In genomic region chr13:44419472-44420226, GRCm38 (mm10) we compare ENCODE assay signal across 8 mouse cellular contexts.
DNase-seq lines count a peak whose midpoint lies in the region; ATAC-seq and TF ChIP-seq lines count a peak whose summit lies in the region.

No protein-coding gene starts in this region.

- peak overlapping the region; percentile 31; the same call in 1 of the 2 replicates for H3K4me3 ChIP-seq in hindbrain, embryonic 10.5 days
- no peak overlapping the region for H3K4me3 ChIP-seq in hindbrain, postnatal 0 days (ENCODE audit: low read length)
- H3K4me3 ChIP-seq in lung, postnatal 0 days (ENCODE audit: low read depth, low read length) = 0 out of 2 replicates have a peak overlapping the region, but pooled peaks have one; percentile 5

- H3K4me2 ChIP-seq in hindbrain, postnatal 0 days (ENCODE audit: low read depth, low read length) = no peak overlapping the region
- peak overlapping the region; percentile 33 for H3K4me2 ChIP-seq in lung, postnatal 0 days (replicated peaks; ENCODE audit: low read depth, low read length)

- H3K36me3 ChIP-seq in hindbrain, embryonic 10.5 days = no peaks in the 10 kb centered on the region
- H3K36me3 ChIP-seq in hindbrain, postnatal 0 days (ENCODE audit: insufficient read depth, low read length) = no peaks in the 10 kb centered on the region
- no peaks in the 10 kb centered on the region for H3K36me3 ChIP-seq in lung, postnatal 0 days (ENCODE audit: insufficient read depth, low read length)

- peaks cover 52% of the 10 kb centered on the region for H3K4me1 ChIP-seq in hindbrain, embryonic 10.5 days (replicated peaks)
- no peaks in the 10 kb centered on the region for H3K4me1 ChIP-seq in hindbrain, postnatal 0 days (ENCODE audit: insufficient read depth, low read length)
- no peaks in the 10 kb centered on the region; the same call in 1 of the 2 replicates for H3K4me1 ChIP-seq in lung, postnatal 0 days (ENCODE audit: insufficient read depth, low read depth, low read length)

- H3K27me3 ChIP-seq in hindbrain, embryonic 10.5 days (ENCODE audit: insufficient read depth, poor library complexity, severe bottlenecking) = no peaks in the 10 kb centered on the region; the same call in 1 of the 2 replicates
- H3K27me3 ChIP-seq in hindbrain, postnatal 0 days (ENCODE audit: insufficient read depth, low read length) = no peaks in the 10 kb centered on the region
- no peaks in the 10 kb centered on the region for H3K27me3 ChIP-seq in lung, postnatal 0 days (replicated peaks; ENCODE audit: insufficient read depth, low read length)

- H3K9me3 ChIP-seq in hindbrain, embryonic 10.5 days = 0 out of 2 replicates have a peak, but pooled peaks cover 5% of the 10 kb centered on the region
- no peaks in the 10 kb centered on the region for H3K9me3 ChIP-seq in hindbrain, postnatal 0 days (ENCODE audit: low read length)
- no peaks in the 10 kb centered on the region for H3K9me3 ChIP-seq in lung, postnatal 0 days (ENCODE audit: low read length)

- ATAC-seq in hindbrain, postnatal 0 days = no peak
- ATAC-seq in lung, postnatal 0 days = peak; percentile 35; the same call in 1 of the 2 replicates

- no peak for TF ChIP-seq EP300 in lung, postnatal 0 days (IDR thresholded peaks at IDR 0.05)

- peak overlapping the region; percentile 76 for H3K27ac ChIP-seq in hindbrain, embryonic 10.5 days
- H3K27ac ChIP-seq in hindbrain, postnatal 0 days = no peak overlapping the region
- H3K27ac ChIP-seq in lung, postnatal 0 days (ENCODE audit: low read length) = no peak overlapping the region

- 23% methylated on average over 15 of the region's 15 CpGs for WGBS in hindbrain, embryonic 10.5 days
- WGBS in hindbrain, postnatal 0 days = 27% methylated on average over 13 of the region's 15 CpGs
- 15% methylated on average over 15 of the region's 15 CpGs for WGBS in lung, postnatal 0 days

- DNase-seq in hindbrain, embryonic 10.5 days (ENCODE audit: low spot score) = peak; percentile 64
- no peak for DNase-seq in hindbrain, postnatal 0 days (ENCODE audit: low spot score)
- peak; percentile 53 for DNase-seq in heart, adult 8-10 months (ENCODE audit: low spot score)
- peak; percentile 89 for DNase-seq in kidney, adult 9 months
- DNase-seq in lung, postnatal 0 days (ENCODE audit: low spot score) = peak; percentile 65
- DNase-seq in retina, postnatal 1 day = peak; percentile 24
- DNase-seq in urinary bladder, adult 18-20 months (ENCODE audit: low spot score in 2 of 2) = no peak
- DNase-seq in cerebellum, adult 9-10 months = no peak

- no peak for TF ChIP-seq CTCF in hindbrain, postnatal 0 days (IDR thresholded peaks at IDR 0.05; ENCODE audit: low read depth)
- TF ChIP-seq CTCF in lung, postnatal 0 days (IDR thresholded peaks at IDR 0.05) = no peak

- no peak overlapping the region for H3K9ac ChIP-seq in hindbrain, postnatal 0 days (replicated peaks; ENCODE audit: low read length)
- H3K9ac ChIP-seq in lung, postnatal 0 days (replicated peaks; ENCODE audit: low read depth) = no peak overlapping the region

Comparison
In these comparisons a context has a peak if more than half of its experiments do, and no peak if none do; other contexts are left out.
1. DNase-seq: peak in hindbrain, embryonic 10.5 days (single experiment), heart, adult 8-10 months (single experiment), kidney, adult 9 months (single experiment), lung, postnatal 0 days (single experiment) and retina, postnatal 1 day (single experiment); none in hindbrain, postnatal 0 days (single experiment), urinary bladder, adult 18-20 months (0 of 2) and cerebellum, adult 9-10 months (single experiment).